Mouse (Mus musculus) adrenal gland, adult 8-10 months (tissue): ENCODE results near the gene Dedd2. TPM values are rescaled to one million over a fixed set of nuclear protein-coding genes. Genes with fewer than 3 reads are reported as not detected.

Source experiments
- DNase-seq: peaks from one replicate; pipeline ENCODE4 v3.0.0; 2022
- total RNA-seq, 4 experiments: library from RNA; stranded (reverse); gene quantifications; 2 replicates each; pipeline ENCODE4 v1.2.4; 2022

The Dedd2 gene
- total RNA-seq, 4 experiments from 2014 or later, result 15.6 to 22.2 (median 19.1) TPM

DNA sequence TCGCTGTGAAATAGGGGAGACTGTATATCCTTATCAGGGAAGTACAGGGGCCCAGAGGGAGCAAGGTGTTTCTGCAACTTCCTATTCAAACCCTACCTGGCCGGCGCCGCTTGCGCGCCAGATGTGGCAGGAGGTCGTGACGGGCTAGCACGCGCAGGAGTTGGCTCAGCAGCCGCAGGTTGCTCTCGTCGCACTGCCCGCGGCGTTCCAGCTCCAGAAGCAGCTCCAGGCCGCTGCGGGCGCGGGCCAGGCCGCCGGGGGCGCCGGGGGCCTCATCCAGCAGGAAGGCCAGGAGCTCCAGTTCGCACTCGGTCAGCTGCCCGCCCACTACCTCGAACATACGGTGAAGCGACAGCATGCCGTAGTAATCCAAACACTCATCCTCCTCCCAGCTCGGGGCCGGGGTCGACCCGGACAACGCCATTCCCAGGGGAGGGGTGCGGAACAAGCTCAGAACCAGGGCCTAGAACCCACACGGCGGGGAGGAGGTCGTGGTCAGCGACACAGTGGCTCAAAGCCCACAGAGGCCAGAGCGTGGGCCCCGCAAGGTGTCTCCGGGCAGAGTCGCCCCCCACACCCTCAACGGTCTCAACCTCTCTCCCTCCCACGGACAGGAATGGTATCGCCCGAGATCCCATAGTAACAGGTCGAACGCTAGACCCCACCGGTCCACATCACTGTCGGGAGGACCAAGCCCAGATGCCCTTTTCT, 1.6 kb downstream of the Dedd2 start:
- no peak for DNase-seq

DNA sequence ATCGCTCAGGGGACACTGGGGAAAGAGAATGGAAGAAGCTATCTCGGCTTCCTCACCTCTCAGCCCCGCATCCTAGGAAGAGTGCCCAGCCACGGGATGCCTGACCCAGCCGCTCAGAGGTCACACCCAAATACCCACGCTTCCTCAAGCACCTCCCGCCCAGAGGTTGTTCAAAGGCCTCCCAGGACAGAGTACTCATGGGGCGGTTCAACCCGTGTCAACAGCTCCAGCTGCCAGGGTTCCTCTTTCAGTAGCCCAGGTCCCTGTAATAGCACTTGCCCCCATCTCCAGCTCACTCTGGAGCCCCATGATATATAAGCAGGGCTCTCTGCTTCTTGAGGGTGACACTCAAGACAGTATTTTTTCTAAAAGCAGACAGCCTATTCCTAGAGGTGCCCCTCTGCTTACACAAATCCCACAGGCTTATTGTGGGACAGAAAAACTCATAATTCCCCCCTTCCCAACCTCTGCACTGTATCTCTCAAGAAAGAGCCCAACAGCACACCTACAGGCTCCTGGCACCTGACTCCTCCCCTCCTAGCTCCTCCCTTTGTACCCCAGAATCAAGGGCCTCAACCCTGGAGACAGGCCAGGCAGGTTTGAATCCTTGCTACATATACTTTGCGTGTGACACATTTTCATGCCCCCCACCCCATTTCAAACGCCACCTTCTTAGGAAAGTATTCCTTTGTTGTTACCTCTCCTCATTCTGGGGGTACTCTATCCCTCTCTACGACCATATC, 2.6 kb downstream of the Dedd2 start:
- DNase-seq, result no peak

DNA sequence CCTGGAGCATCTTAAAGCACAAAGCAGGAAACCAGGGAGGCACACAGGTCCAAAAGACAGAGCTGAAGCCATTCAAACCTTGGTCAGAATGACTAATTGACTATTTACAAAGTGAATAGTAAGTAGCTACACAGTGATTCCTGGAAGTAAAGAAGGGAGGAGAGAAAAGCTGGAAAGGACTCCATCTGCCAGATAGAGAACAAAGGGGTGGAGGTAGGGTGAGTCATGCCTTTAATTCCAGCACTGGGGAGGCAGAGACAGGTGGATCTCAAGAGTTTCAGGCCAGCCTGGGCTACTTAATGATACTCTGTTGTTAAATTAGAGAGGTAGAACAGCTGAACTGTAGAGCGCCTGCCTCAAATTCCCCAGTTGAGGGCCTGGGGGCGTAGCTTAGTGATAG, 6.2 kb downstream of the Dedd2 start:
- DNase-seq, result no peak

DNA sequence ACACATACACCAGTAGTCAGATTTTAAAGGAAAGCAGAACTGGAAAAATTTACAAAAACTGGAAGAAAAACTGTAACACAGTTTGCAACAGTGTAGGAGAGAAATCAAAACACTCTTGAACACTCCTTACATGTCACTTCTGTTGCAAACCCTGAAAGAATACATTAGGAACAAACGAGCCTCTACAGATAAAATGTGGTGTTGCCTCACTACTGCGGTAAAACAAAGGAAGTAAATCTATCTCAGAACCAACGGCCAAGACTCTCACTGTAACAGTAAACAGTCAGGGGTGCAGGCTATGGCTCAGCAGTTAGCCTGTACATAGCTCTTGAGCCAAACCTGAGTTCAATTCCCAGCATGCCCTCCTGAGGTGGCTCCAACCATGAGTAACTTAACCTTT, 7.3 kb downstream of the Dedd2 start:
- no peak for DNase-seq

DNA sequence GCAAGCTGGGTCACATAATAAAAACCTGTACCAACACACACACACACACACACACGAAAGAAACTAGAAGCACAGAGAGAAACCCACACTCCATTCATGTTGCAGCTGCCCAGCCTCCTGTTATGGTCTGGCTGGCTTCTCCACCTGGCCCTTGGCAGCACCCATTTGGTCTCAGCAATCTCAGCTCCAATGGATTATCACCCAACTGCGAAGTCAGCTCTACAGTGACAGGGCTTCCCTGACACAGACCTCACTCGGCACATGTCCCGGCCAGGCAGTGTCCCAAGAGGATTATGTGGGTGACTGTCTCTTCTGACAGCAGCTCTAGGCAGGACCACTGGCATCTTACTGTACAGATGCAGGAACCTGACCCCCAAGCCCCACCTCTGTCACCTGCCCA, 9.9 kb downstream of the Dedd2 start:
- DNase-seq, result no peak

DNA sequence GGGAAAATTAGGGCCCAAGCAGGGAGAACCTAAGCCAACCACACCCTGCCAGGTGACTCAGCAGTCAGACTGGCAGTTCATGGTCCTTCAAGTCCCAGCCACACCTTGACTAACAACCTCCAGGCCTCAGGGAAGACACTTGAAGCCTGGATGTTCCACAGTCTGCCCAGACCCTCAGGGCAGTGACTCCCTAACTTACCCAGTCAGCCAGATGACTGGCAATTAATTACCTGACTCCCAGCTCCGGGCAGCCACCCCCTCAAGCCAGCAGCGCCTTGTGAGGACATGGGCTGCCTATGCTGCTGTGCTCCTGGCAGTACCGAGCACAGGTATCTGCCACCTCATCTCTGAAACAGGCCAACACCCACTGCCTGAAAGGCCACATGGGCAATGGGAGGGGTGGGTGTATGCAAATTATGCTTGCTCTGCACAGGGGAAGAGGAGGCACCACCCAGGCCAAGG, 11.2 kb downstream of the Dedd2 start:
- DNase-seq, result no peak

DNA sequence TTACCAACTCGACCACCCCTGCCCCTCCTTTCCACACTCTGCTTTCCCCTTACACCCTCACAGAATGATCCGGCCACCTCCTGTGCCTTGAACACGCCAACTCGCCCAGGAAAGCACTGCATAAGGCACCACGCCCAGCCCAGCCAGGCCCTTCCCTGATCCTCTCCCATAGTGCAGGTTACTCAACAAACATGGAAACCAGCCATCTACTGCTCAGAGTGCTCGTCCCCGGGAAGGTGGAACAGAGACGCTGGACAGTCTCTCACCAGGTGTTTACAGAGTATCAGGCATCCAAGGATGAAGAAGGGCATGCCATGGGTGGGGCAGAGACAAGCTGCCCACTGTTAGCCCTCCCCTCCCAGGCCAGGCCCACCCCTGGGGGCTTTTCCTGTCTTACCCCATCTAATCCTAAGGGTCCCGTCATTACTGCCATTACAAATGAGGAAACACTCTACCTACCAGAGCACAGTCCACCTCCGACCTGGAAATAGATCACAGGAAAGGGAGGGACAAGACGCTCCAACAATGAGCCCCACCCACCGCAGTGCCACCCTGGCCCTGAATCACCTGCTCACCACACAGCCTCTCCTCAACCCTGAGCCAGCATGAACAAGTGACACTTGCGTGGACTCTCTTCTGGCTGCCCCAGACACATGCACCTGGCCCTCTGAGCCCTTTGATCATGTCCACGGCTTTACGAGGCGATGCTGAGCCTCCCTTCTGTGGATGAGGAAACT, 14.2 kb downstream of the Dedd2 start:
- no peak for DNase-seq

DNA sequence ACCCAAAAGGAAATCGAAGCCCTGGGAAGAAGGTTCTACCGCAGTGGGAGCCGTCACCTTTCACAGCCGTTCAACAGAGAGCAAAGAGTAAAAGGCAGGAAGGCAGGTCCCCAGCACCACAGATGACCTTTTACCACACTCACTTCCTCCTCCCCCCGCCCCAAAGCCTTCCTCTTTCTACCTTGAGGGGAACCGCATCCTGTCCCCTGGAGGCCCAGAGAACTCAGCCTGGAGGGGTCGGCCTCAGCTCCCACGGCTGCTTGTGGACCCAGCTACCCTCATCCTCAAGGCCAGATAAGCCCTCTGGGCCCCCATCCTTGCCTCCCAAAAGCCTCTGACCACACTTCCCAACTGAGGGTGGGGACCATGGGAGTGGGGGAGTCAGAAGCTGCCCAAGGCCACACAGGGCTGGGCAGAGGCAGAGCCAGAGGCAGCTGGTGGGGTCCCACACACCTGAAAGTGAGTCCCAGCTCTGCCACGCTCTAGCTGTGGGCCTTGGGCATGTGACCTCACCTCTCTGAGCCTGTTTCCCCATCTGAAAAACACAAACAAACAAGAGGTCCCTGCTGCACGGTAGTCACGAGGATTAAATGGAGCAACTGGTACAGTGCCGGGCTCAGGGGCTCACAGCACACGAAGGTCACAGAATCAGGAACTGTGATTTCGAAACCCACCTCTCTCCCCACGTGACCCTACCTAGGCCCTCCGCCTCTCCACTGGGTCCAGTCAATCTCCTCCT, 14.9 kb downstream of the Dedd2 start:
- DNase-seq, result no peak

DNA sequence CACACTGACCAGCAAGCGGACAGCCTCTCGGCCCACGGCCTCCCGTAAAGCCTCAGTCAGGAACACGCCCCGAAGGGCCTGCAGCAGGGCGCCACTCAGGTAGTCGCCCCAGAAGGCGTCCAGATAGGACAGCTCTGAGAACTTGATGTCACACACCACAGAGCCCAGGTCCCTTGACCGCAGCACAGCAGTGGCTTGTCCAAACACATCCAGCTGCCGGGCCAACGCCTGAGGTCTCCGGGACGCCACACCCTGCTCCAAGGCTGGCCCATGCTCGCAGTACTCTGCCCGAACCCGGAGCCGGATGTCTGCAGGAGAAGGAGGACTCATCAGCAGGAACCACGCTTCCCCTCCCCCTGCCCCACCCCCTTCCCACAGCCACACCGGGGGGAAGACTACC, 16.8 kb downstream of the Dedd2 start:
- no peak for DNase-seq

DNA sequence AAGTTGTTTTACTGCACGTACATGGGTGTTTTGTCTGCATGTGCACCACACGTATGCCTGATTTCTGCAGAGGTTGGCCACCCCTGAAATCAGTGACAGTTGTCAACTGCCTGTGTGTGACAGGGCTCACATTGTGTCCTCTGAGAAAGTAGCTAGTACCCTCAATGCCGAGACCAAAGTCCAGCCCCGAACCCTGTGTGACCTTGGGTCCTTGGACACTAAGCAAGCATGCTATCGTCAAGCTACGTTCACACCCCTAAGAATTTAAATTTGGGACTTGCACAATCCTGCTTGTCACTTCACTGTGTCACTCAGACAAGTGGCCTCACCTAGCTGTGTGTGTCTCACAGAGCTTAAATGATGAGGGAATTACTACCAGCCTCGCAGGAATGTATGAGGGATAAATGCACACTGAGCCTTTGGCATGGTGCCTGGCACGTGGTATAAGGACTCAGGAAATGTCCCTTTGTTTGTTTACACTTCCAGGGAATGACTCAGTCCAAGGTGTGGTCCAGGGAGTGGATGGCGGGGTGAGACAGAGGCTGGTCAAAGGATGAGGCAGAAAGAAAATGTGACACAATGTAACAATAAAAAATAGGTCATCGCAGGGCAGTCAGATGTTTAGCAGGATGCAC, 22.9 kb downstream of the Dedd2 start:
- no peak for DNase-seq

DNA sequence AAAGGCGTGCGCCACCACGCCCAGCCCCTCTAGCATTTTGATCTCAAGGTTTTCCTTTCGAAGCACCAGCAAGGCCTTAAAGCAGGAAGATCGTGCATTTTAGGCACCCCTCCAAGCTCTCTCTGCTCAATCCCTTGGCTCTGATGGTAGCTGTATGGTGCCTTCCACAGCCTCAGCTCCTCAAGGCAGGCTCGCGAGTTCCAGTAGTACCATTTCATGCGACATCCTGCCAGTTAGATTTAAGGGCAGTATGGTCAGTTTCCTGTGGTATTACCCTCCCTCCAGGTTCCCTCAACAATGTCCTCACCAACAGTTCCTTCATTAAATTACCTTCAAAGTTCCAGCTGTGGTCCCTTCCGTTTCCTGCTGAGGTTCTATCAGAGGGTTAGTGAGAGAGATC, 24.3 kb downstream of the Dedd2 start:
- DNase-seq, result no peak

DNA sequence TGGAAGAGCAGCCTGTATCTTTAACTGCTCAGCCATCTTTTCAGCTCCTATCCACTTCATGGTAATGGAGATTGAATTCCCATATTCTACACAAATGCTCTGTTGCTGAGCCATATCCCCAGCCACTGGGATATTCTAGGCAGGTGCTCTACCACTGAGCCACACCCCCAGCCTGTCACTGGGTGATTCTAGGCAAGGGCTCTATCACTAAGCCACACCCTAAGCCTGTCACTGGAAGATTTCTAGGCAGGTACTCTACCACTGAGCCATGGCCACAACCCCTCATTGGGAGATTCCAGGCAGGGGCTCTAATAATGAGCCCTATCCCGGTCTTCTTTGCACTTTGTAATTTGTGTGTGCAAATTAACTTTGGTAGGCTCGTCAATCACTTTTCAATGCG, 25.3 kb downstream of the Dedd2 start:
- DNase-seq, result no peak

DNA sequence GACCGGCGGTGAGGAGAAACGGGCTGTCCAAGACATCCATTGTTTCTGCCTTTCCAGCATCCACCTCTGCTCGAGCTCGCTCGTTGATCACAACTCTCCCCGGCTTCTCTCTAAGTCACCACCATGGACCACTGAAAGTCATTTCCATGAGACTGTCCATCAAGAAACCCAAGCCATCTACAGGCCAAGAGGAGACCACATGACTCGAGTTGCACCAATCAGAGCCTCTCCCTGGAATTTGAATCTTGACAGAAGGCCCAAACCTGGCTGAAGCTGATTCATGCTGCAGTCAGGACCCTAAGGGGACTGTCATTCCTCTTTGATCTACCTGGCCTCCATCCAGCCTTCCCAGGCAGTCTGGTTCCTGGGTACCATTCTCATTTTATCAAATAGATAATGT, 28.3 kb downstream of the Dedd2 start:
- no peak for DNase-seq

DNA sequence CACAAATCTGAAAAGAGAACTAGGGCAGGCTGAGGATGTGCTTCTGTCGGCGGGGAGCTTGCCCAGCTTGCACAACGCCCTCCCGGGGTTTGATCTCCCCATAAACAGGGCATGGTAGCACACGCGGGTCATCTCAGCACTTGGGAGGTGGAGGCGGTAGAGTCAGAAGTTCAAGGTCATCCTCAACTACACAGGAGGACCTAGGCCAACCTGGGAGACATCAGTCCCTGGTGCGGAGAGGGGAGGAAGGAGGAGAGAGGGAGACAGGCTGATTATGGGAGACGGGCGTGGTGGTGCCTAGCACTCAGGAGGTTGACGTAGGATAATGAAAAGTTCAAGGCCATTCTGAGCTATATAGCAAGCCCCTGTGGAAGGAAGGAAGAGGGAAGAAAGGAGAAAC, 29.6 kb downstream of the Dedd2 start:
- no peak for DNase-seq

DNA sequence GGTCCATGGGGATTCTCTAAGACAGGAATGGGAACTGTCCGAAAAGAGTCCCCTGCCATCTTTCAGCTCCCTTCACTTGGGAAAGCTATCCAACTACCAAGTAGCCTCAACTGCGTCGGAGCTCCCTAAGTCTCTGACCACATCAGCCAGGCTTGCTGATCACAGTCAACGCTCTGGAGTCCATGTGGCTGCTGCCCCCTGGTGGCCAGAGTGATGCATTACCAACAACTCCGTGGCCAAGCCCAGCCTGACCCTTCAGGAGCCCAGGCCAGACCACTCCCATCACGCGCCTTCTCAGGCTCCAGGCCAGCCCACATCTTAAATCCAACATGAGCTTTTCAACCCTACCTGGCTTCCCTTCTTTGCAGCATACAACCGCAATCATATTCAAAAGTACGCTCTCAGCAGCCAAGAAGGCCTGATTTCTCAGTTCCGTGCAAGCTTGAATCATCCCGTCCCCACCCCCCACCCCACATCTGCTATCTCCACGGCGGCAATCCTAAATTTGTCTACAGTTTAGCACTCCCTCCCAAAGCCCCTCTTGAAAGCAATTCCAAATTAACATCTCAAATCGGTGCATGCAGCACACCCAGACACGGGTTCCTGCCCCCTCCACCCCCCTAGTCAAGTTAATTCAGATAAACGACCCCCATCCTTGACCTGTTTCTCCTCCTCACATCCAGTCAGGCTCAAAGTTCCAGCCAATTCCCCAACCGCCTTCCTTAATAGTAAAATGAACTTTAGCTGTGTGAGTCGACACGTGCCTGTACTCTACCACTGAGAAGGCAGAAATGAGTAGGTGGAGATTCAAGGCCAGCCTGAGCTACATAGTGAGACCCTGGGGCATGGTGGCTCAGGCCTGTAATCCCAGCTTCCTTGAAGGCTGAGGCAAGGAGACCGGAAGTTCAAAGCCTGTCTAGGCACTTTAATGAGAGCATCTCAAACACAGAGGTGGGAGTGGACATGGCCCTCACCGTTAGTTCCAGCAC, 32.5 kb downstream of the Dedd2 start:
- peak; percentile 69 for DNase-seq

DNA sequence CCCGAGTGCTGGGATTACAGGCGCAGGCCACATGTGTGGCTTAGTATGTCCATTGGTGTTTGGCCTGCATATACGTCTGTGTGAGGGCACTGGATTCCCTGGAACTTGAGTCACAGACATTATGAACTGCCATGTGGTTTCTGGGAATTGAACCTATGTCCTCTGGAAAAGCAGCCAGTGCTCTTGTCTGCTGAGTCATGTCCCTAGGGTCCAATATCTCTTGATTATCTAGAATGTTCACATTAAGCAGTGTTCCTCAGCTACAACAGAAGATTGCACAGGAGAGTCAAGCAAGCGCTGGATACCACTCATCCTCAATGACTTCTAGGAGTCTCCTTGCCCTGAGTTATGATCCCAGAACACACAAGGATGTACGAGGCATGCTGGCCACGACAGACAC, 36.3 kb downstream of the Dedd2 start:
- no peak for DNase-seq

DNA sequence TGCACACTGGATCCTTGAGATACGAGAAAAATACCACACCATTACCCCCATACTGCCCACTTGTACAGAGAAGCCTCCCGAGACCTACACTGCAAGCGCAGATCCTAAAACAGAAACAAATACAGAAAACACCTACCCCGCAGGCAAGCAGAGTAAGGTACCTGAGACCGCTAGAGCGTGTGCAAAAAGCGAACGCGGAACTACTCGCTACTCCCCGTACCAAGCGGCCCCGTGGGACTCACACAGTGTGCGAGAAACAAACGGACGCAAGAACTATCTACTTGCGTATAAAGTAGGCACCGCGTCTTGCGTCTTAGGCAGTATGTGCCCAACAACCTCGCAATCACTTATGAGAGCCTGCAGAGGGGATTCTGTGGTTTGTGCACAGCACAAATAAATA, 38.6 kb downstream of the Dedd2 start:
- DNase-seq, result no peak

DNA sequence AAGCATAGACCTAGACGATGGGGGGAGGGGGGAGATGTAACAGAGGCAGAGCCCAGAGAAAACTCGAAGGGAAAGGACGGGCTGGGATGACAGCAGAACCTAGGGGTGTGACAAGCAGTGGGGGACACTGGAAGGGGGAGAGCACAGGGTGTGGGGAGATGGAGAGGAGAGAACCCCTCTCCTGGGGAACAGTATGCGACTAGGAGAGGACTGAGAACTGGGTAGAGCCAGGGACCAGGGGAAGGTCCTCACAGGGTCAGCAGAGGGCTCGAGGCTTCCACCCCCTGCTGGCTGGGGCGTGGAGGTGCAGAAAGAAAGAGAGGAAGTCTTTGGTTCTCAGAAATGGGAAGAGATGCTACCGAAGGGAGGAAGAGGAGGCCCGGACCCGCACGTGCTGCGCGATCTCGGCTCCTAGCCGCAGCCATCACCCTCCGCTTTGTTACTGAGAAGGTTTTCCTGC, 39.1 kb downstream of the Dedd2 start:
- no peak for DNase-seq

DNA sequence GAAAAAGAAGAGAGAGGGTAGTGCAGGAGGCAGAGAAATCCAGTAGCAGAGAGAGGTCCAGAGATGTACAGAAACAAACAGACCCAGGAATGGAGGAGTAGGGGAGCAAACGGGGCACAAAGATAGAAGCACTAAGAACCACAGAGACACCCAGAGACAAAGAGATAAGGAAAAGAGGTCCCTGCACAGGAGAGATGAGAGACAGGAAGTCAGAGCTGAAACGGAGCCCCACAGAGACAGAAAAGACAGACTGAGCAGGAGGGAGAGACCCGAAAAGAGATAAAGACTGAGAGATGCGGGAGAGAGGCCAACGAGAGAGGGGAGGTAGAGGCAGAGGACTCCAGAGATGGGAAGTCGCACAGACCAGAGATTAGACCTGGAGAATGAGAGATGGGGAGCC, 39.9 kb downstream of the Dedd2 start:
- no peak for DNase-seq

DNA sequence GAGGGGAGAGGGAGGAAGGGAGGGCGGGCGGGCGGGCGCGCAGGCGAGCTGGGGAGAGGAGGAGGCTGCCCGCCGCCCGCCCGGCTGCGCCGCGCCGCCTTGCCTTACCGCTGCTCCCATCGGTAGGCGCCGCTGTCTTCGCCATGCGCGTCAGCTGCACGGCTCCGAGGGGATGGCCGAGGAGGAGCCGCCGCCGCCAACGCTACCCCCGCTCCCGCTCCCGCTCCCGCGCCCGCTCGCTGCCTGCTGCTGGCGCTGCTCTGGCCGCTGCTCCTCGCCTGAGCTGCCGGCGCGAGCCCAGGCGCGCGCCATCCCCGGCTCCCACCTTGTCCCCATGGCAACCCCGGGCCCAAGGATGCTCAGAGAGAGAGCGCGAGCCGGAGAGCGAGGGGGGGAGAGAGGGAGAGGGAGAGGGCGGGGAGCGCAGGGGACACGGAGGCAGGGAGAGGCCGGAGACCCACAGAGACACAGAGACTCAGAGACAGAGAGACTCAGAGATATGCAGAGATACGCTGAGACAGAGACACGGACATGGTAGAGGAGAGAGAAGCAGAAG, 40.7 kb downstream of the Dedd2 start, which contains the start of gene Pou2f2:
Gene Pou2f2 (minus strand): TSS at position 121 of the 556 bp plus-strand sequence.
- peak; percentile 17 for DNase-seq
